Mouse (Mus musculus) heart, adult 8-10 months (tissue): ENCODE measurements around the gene Klhl36. TPM values are rescaled to one million over a fixed set of nuclear protein-coding genes. Genes with fewer than 3 reads are reported as not detected.

Source experiments
- DNase-seq: peaks from one replicate; pipeline ENCODE4 v3.0.0; 2022; ENCODE audit warnings: low spot score
- total RNA-seq, 4 experiments: library from RNA; stranded (reverse); gene quantifications; 2 replicates each; pipeline ENCODE4 v1.2.4; 2022

The Klhl36 gene
- total RNA-seq, 4 experiments from 2014 or later = 2.8 to 3.1 (median 2.9) TPM

DNA sequence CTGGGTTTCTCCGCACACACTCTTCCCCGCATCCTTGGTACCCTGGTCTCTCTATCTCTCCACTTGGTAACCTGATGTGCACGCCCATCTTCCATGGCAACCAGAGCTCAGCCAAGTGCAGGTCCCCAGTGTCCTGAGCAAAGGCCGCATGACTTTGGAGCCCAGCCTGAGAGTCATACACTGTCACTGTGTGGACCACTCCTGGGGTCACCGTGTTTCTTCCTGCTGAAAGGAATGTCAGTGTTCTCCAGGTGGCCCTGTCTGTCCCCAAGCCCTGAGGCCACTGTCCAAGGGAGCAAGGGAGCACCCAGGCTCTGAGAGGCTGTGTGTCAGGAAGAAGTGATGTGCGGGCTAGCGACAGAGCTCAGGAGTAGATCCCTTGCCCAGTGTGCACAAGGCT, 21.2 kb downstream of the Klhl36 start:
- DNase-seq = no peak

DNA sequence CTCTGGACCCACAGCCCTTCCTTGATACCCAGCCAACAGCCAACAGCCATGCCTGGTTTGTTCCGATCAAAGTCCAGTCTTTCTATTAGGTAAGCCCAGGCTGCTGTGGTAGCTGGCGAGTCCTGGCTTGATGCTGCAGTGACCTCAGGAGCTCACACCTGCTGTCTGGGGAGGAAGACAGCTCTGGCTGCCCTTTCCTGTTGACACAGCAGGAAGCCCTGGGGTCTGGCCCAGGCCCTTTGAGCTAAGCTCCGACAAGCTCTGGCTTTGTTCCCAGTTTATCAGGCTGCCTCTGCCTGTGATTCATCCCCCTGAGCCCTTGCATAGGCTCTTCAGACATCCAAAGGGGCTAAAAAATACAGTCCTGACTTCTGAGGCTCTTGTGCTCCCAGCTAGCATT, 23.5 kb downstream of the Klhl36 start:
- DNase-seq = peak; percentile 22

DNA sequence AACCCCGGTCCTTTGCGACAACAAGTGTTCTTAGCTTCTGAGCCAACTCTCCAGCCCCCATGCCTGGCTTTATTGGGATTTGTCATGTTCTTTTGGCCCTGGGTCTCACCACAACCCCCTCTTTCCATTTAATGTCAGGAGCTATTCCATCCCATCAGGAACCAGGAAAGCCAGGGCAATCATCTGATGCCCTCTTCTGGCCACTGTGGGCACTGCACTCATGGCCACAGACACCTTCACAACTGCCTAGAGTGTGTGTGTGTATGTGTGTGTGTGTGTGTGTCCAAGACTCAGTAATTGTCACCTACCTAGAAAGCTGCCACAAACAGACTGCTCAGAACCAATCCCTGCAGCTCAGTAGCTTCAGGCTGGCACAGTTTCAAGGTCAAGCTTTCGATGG, 25.1 kb downstream of the Klhl36 start:
- DNase-seq = peak; percentile 21

GRCm38 (mm10) chr8:119888012-119888411, 25.9 kb downstream of the Klhl36 start:
- no peak for DNase-seq

- DNase-seq = no peak
Measured at GRCm38 (mm10) chr8:119897069-119897468, 35.0 kb downstream of the Klhl36 start.

GRCm38 (mm10) chr8:119897933-119898332, 35.9 kb downstream of the Klhl36 start:
- no peak for DNase-seq

DNA sequence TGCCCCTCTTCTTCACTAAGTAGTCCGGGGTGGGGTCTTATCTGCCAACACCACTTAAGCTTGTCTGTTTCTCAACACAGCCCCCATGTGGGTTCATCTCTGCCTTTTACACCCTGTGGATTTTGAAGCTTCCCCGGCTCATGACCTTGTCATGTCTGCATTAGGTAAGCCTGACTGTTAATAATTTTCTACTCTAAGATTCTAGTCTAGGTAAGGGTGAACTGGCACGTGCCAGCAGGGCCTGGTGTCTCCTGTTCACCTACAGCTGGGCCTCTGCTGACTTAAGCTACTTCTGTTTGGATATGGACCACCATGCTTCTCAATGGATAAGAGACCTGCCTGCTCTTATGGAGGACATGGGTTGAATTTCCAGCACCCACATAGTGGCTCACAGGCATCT, 39.3 kb downstream of the Klhl36 start:
- no peak for DNase-seq

DNA sequence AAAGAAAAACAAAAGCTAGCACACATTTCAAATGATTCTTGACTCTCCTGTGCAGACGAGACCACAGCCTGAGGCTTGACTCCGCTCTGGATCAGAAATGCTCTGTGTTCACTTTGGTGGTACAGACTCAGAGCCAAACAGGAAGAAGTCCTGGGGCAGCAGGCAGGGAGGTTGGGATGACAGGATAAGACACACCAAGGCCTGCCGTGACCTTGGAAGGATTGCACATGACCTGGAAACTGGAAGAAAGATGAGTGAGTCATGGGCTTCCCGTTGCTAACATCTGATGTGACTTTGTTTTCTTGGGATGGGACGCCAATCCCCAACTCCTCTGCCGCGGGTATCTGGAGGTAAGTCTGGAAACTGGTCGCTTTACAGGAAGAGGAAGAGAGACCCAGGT, 39.9 kb downstream of the Klhl36 start:
- DNase-seq = no peak

DNA sequence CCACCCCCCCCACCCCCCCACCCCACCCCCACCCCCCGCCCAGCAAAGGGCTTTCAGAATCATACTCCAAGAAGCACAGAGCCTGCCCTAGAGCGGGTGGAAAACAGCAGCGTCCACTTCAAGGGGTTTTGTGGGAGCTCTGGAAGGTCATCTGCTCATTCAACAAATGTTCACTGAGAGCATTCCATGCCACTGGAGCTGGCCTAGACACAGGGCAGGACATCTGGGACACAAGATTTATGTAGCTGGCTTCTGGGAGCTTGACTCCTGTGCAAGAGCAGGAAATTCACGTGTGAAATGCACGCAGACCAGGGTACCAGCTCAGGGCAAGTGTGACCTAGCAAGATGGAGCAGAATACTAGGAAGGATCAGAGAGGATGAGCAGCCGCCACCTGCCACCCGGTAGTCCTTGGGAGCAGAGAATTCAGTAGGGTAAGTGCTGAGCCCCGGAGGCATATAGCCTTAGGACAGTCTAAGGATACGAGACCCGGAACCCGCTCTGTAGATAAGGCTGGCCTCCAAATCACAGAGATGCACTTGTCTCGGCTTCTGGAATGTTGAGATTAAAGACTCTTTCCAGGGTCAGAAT, 42.4 kb downstream of the Klhl36 start:
- no peak for DNase-seq

GRCm38 (mm10) chr8:119909944-119910546, 48.0 kb downstream of the Klhl36 start, which contains the start of gene Usp10:
Usp10 (plus strand) TSS chr8:119910360.
- no peak for DNase-seq

DNA sequence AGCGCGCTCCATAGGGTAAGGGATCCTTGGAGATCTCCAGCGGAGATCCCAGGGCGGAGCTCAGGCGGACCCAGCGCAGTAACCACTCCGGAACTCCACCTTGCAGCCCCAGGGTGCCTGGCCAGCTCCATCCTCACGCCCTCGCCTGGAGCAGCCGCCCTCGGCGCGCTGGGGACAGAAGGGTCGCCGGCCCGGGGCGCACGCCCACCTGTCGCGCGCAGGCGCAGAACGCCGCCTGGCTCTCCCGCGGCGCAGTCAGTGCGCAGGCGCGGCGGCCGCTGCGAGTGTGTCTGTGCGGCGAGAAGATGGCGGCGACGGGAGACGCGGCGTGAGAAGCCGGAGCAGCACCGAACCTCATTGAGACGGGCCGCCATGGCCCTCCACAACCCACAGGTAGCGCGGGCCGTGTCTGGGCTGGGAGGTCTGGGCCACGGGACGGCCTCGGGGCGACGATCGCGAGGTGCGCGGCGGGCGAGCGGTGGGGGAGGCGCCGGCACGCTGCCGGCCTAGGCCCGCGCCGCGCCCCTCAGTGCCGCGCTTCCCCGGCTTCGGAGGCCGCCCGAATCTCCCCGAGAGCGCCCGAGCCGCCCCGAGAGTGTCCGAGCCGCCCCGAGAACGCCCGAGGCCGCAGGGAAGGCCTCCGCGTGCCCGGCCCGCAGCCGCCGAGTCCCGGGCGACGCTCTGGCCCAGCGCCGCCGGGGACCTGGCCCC, 48.6 kb downstream of the Klhl36 start, which contains the start of gene Gm20388:
Gene Gm20388 (plus strand): TSS at position 295 of the 711 bp plus-strand sequence.
- peak; percentile 87 for DNase-seq

DNA sequence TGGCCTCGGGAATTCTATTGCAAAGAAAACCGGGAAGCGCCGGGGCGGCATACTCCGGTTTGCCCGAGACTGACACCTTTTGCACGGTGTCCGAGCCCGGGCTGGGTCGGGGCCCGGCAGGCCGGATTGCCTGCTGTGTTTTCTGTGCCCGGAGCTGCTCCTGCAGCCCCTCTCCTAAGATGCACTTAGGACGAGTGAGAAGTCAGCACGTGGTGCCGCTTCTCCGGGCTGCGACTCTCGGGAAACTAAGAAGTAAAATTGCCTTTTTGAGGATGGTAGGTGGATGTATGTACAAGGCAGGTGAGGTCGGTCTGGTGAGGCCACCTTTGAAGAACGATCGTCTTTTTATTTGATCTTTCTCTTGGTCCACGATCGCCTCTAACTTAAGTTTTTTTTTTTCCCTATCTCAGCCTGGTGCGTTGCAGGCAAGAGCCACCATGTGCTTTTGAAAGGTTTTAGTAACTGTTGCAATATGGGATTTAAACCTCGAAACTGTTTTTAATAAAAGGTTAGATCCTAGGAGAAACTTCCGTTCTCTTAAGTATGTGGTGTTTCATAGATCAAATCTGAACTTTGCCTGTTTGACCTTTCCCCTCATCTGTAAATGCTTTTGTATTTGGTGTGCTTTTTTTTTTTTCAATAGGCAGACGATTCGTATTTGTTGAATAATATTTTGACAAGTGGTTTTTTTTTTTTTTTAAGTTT, 49.3 kb downstream of the Klhl36 start:
- DNase-seq = no peak

- DNase-seq = no peak
Measured at GRCm38 (mm10) chr8:119912643-119913042, 50.6 kb downstream of the Klhl36 start.

GRCm38 (mm10) chr8:119913181-119913580, 51.1 kb downstream of the Klhl36 start:
- no peak for DNase-seq

GRCm38 (mm10) chr8:119914161-119914560, 52.1 kb downstream of the Klhl36 start:
- DNase-seq = no peak

DNA sequence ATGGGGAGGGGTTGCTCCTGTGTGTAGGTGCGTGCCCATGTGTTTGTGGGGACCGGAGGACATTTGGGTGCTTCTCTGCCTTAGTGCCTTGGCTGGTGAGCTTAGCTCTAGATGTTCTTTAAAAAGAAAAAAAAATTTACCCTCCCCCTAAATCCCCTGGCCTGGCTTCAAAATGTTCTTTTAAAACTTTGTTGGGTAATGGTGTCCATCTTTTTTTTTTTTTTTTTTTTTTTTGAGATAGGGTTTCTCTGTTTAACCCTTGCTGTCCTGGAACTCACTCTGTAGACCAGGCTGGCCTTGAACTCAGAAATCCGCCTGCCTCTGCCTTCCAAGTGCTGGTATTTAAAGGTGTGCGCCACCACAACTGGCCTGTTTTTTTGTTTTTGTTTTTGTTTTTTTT, 53.2 kb downstream of the Klhl36 start:
- no peak for DNase-seq

DNA sequence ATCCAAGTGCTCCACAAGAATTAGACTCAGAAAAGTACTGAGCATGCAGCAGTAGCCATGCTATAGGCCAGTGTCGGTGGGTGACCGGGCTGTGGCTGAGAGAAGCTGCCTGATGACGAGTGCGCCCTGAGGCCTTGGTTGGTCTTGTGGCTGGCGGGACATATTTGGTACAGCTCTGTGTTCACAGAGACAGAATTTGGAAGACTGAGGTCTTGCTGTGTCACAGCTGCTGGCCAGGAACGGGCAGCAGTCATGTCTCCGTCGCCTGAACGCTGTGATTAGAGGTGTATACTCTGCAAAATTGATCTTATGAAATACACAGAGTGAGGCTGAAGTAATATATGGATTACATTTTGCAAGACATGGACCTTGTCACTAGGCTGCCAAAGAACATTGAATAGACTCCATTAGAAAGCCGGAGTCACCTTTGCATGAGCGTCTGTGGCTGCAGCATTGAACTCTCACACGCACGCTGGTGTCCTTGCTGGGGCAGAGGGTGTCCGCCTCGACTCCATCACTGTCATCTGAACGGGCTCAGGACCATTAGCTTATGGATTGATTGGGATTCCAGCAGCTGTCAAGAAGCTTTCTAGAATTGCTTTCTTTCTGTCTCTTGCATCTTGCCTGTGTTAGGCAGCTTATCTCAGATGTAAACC, 54.3 kb downstream of the Klhl36 start:
- no peak for DNase-seq

DNA sequence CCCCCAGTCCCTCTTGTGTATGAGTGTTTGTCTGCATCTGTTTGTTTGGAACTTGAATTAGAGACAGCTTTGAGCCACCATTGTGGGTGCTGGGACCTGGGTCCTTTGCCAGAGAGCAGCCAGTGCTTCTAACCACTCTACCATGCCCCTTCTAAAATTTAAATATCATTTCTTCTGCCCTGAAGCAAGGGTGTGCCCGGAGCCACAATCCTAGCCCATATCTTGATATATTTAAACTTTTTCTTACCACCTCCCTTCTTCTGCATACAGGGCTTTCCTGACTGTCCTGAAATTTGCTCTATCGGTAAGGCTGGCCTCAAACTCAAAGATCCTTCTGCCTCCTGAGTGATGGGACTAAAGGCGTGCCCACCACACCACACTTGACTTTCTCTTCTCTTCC, 55.3 kb downstream of the Klhl36 start:
- no peak for DNase-seq

GRCm38 (mm10) chr8:119918155-119918567, 56.1 kb downstream of the Klhl36 start:
- DNase-seq = no peak

- DNase-seq = no peak
Measured at GRCm38 (mm10) chr8:119923259-119923658, 61.2 kb downstream of the Klhl36 start.

GRCm38 (mm10) chr8:119925428-119925827, 63.4 kb downstream of the Klhl36 start:
- no peak for DNase-seq

DNA sequence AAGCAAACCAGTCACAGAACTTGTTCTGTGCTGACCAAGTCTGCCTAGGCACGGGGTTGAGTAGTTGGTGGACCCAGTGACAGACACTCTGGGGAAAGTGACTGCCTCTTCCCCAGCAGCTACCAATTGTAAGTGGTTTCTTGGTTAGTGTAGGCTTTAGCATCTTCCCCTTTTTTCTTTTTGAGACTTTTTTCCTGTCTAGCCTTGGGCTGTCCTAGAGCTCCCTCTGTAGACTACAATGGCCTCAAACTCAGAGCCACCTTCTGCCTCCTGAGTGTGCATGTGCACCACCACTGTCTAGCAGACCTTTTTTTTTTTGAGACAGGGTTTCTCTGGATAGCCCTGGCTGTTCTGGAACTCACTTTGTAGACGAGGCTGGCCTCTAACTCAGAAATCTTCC, 64.4 kb downstream of the Klhl36 start:
- DNase-seq = no peak
